Mouse (Mus musculus): ENCODE data around the gene Psg25. TPM values are rescaled to one million over a fixed set of nuclear protein-coding genes. Genes with fewer than 3 reads are reported as not detected.
"Not testable (repeated sequence)": the region's sequence is repeated elsewhere in the genome, so short reads cannot be mapped to it uniquely, and the experiment has no call there.

Gene Psg25
- not detected in 2 replicates for polyA plus RNA-seq (2015; fragmentation: Nextera tagmentation; extraction: Ambion mirVana)

- Histone ChIP-seq H3K4me1 (ENCODE audit: insufficient read depth) (no peaks in the 10 kb centered on the region), H3K9ac (replicated peaks) (no peak within 1 kb of the TSS), H3K4me2 (ENCODE audit: low read depth, low read length) (no peak within 1 kb of the TSS), H3K9me3 (ENCODE audit: low read length) (no peaks in the 10 kb centered on the region), H3K36me3 (replicated peaks; ENCODE audit: insufficient read depth, low read length) (no peaks in the 10 kb centered on the region), H3K27me3 (ENCODE audit: insufficient read depth, low read length) (no peaks in the 10 kb centered on the region), H3K4me3 (ENCODE audit: low read depth, low read length) (no peak within 1 kb of the TSS), H3K27ac (ENCODE audit: low read depth) (no peak within 1 kb of the TSS)
- no peak for DNase-seq
- ATAC-seq = no peak
- TF ChIP-seq CTCF (IDR thresholded peaks at IDR 0.05; ENCODE audit: low read depth) (no peak), EP300 (IDR thresholded peaks at IDR 0.05; ENCODE audit: low read depth) (no peak)
- 69% methylated on average over 1 of the region's 1 CpGs for WGBS (ENCODE audit: insufficient replicate concordance)
These were observed at the start of gene Psg25 for GRCm38 (mm10) chr7:18532169-18532568. Psg25 (minus strand) TSS chr7:18532269.

DNA sequence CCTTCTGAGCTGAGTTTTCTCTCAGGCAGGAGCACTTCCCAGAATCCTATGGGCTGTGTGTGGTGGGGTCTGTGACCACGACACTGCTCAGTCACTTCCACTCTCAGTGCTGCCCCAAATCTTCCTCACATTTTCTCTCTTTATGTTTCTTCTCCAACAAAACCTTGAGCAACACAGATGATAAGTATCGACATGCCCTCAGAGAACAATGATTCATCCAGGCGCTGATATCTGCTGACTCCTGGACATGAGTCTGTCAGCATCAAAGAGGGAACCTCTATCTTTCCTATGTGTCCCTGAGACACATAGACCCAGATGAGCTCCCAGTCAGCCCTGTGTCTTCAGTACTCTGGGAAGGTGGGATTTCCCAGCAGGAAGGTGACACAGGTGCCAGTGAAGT lies 35.1 kb upstream of the Psg25 start, which contains the start of gene Psg27:
Gene Psg27 (minus strand): TSS at position 101 of the 400 bp plus-strand sequence.
- Histone ChIP-seq H3K27ac (ENCODE audit: low read depth) (no peak within 1 kb of the TSS), H3K4me3 (ENCODE audit: low read depth, low read length) (no peak within 1 kb of the TSS), H3K36me3 (replicated peaks; ENCODE audit: insufficient read depth, low read length) (no peaks in the 10 kb centered on the region), H3K4me1 (ENCODE audit: insufficient read depth) (no peaks in the 10 kb centered on the region), H3K4me2 (ENCODE audit: low read depth, low read length) (no peak within 1 kb of the TSS), H3K27me3 (ENCODE audit: insufficient read depth, low read length) (no peaks in the 10 kb centered on the region), H3K9ac (replicated peaks) (no peak within 1 kb of the TSS), H3K9me3 (ENCODE audit: low read length) (no peaks in the 10 kb centered on the region)
- TF ChIP-seq EP300 (IDR thresholded peaks at IDR 0.05; ENCODE audit: low read depth) (no peak), CTCF (IDR thresholded peaks at IDR 0.05; ENCODE audit: low read depth) (no peak)
- ATAC-seq = no peak
- 78% methylated on average over 3 of the region's 3 CpGs for WGBS (ENCODE audit: insufficient replicate concordance)
- no peak for DNase-seq

- H3K27ac ChIP-seq (ENCODE audit: low read depth) = no peak overlapping the region
- DNase-seq (no peak), ATAC-seq (no peak)
- no peaks in the 10 kb centered on the region for H3K27me3 ChIP-seq (ENCODE audit: insufficient read depth, low read length)
- no peaks in the 10 kb centered on the region for H3K4me1 ChIP-seq (ENCODE audit: insufficient read depth)
- H3K4me2 ChIP-seq (ENCODE audit: low read depth, low read length) = no peak overlapping the region
- TF ChIP-seq CTCF (IDR thresholded peaks at IDR 0.05; ENCODE audit: low read depth) (no peak), EP300 (IDR thresholded peaks at IDR 0.05; ENCODE audit: low read depth) (no peak)
- H3K9me3 ChIP-seq (ENCODE audit: low read length) = no peaks in the 10 kb centered on the region
- no peak overlapping the region for H3K4me3 ChIP-seq (ENCODE audit: low read depth, low read length)
- no peak overlapping the region for H3K9ac ChIP-seq (replicated peaks)
- no peaks in the 10 kb centered on the region for H3K36me3 ChIP-seq (replicated peaks; ENCODE audit: insufficient read depth, low read length)
These were observed 27.8 kb upstream of the Psg25 start for GRCm38 (mm10) chr7:18559850-18560249.

DNA sequence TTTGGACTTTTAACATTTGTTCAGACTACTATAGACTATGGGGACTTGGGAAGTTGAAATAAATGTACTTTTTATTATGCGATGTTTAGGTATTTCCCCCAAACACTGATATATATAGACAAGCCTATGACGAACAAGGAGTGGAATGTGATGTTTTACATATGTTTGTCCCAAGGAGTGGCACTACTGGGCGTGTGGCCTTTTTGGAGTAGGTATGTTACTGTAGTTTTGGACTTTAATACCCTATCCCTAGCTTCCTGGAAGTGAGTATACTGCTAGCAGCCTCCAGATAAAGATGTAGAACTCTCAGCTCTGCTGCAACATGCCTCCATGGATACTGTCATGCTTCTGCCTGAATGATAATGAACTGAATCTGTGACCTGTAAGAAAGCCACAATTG lies 23.7 kb upstream of the Psg25 start:
- not testable (repeated sequence) for H3K4me1 ChIP-seq (ENCODE audit: insufficient read depth); ATAC-seq; H3K9ac ChIP-seq (replicated peaks); H3K27ac ChIP-seq (ENCODE audit: low read depth); H3K36me3 ChIP-seq (replicated peaks; ENCODE audit: insufficient read depth, low read length); H3K9me3 ChIP-seq (ENCODE audit: low read length); DNase-seq; H3K4me3 ChIP-seq (ENCODE audit: low read depth, low read length); H3K27me3 ChIP-seq (ENCODE audit: insufficient read depth, low read length); H3K4me2 ChIP-seq (ENCODE audit: low read depth, low read length)
- 66% methylated on average over 3 of the region's 3 CpGs for WGBS (ENCODE audit: insufficient replicate concordance)

DNA sequence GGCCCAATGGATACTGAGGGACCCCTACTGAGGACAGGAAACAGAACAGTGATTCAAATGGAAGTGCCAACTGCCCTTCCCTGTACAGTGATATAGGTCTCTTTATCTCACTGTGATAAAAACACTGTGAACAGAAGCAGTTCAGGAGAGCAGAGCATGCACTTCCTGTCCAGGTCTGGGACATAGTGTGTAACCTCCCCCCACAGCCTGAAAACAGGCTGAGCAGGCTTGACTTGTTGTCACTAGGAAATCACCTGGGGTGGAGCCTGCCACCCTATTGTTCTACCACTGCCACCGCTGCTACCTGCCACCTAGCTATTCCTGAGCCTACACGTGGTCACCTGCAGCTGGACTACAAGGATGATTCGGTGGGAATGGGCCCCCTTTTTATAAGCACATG lies 1.4 kb upstream of the Psg25 start:
- TF ChIP-seq CTCF (IDR thresholded peaks at IDR 0.05; ENCODE audit: low read depth) (no peak), EP300 (IDR thresholded peaks at IDR 0.05; ENCODE audit: low read depth) (no peak)
- H3K27me3 ChIP-seq (ENCODE audit: insufficient read depth, low read length) = no peaks in the 10 kb centered on the region
- H3K4me3 ChIP-seq (ENCODE audit: low read depth, low read length) = no peak overlapping the region
- H3K9ac ChIP-seq (replicated peaks) = no peak overlapping the region
- no peaks in the 10 kb centered on the region for H3K4me1 ChIP-seq (ENCODE audit: insufficient read depth)
- H3K4me2 ChIP-seq (ENCODE audit: low read depth, low read length) = no peak overlapping the region
- no peak overlapping the region for H3K27ac ChIP-seq (ENCODE audit: low read depth)
- WGBS (ENCODE audit: insufficient replicate concordance) = 48% methylated on average over 3 of the region's 3 CpGs
- H3K36me3 ChIP-seq (replicated peaks; ENCODE audit: insufficient read depth, low read length) = no peaks in the 10 kb centered on the region
- no peaks in the 10 kb centered on the region for H3K9me3 ChIP-seq (ENCODE audit: low read length)
- ATAC-seq = no peak
- DNase-seq = no peak

GRCm38 (mm10) chr7:18524668-18525067 lies 7.4 kb downstream of the Psg25 start:
- 89% methylated on average over 8 of the region's 8 CpGs for WGBS (ENCODE audit: insufficient replicate concordance)
- Histone ChIP-seq H3K36me3 (replicated peaks; ENCODE audit: insufficient read depth, low read length) (no peaks in the 10 kb centered on the region), H3K9ac (replicated peaks) (no peak overlapping the region), H3K9me3 (ENCODE audit: low read length) (no peaks in the 10 kb centered on the region), H3K27ac (ENCODE audit: low read depth) (no peak overlapping the region), H3K27me3 (ENCODE audit: insufficient read depth, low read length) (no peaks in the 10 kb centered on the region), H3K4me3 (ENCODE audit: low read depth, low read length) (no peak overlapping the region), H3K4me1 (ENCODE audit: insufficient read depth) (no peaks in the 10 kb centered on the region), H3K4me2 (ENCODE audit: low read depth, low read length) (no peak overlapping the region)
- DNase-seq (no peak), ATAC-seq (no peak)
- TF ChIP-seq EP300 (IDR thresholded peaks at IDR 0.05; ENCODE audit: low read depth) = no peak

GRCm38 (mm10) chr7:18512848-18513247 lies 19.2 kb downstream of the Psg25 start:
- DNase-seq; H3K27me3 ChIP-seq (ENCODE audit: insufficient read depth, low read length); H3K4me3 ChIP-seq (ENCODE audit: low read depth, low read length); ATAC-seq; H3K4me1 ChIP-seq (ENCODE audit: insufficient read depth); H3K9ac ChIP-seq (replicated peaks); H3K9me3 ChIP-seq (ENCODE audit: low read length); H3K4me2 ChIP-seq (ENCODE audit: low read depth, low read length); H3K27ac ChIP-seq (ENCODE audit: low read depth); H3K36me3 ChIP-seq (replicated peaks; ENCODE audit: insufficient read depth, low read length): not testable (repeated sequence)

GRCm38 (mm10) chr7:18512417-18512816 lies 19.7 kb downstream of the Psg25 start:
- not testable (repeated sequence) for H3K27me3 ChIP-seq (ENCODE audit: insufficient read depth, low read length); DNase-seq; H3K36me3 ChIP-seq (replicated peaks; ENCODE audit: insufficient read depth, low read length); H3K4me1 ChIP-seq (ENCODE audit: insufficient read depth); H3K4me2 ChIP-seq (ENCODE audit: low read depth, low read length); H3K9ac ChIP-seq (replicated peaks); ATAC-seq; H3K4me3 ChIP-seq (ENCODE audit: low read depth, low read length); H3K9me3 ChIP-seq (ENCODE audit: low read length); H3K27ac ChIP-seq (ENCODE audit: low read depth)
- WGBS (ENCODE audit: insufficient replicate concordance) = 47% methylated on average over 2 of the region's 2 CpGs
